ENCODE assay signal across 21 mouse cellular contexts in the genomic region with DNA sequence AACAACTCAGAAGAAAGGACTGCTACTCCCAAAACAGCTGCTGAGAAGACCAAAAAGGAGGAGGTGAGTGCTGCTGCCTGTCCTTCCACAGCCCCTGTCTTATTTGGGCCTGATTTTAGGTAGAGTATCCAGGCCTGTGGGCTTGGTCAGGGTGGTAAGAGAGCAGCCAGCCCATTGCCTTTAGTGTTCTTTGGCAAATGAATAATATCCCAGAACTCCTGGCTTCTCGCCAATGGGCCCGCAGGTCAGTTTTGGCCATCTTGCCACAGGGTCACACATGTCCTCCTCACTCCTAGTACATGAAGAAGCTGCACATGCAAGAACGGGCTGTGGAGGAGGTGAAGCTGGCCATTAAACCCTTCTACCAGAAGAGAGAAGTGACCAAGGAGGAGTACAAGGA. TPM values are rescaled to one million over a fixed set of nuclear protein-coding genes. Genes with fewer than 3 reads are reported as not detected.
"Had no signal": no experiment of that assay in that cellular context is flagged by ENCODE, and none has a peak within 500 bp of the region (broad histone marks: within the 10 kb centered on the region; RNA-seq: fewer than 3 reads in every experiment).

No protein-coding gene starts in this region.

- H3K4me3 ChIP-seq: midbrain, embryonic 10.5 days; midbrain, embryonic 12.5 days; myocyte; neural tube, embryonic 13.5 days; neural tube, embryonic 15.5 days had no signal

- H3K27me3 ChIP-seq: neural tube, embryonic 13.5 days; neural tube, embryonic 15.5 days had no signal

- DNase-seq: lung, embryonic 14.5 days; lung, postnatal 10 days; lung, postnatal 4 days; midbrain, embryonic 14.5 days; retina, postnatal 1 day; right cerebral cortex, adult 18-20 months; right cerebral cortex, postnatal 25 days; right cerebral cortex, postnatal 4 days; spleen, adult 18-20 months; thymus, adult 18-20 months; thymus, postnatal 14 days; thymus, postnatal 36 days had no signal

- H3K27ac ChIP-seq: midbrain, embryonic 10.5 days; midbrain, embryonic 12.5 days; neural tube, embryonic 13.5 days; neural tube, embryonic 15.5 days had no signal

RNA-seq across cellular contexts. Expression of gene Cdhr5, which starts 15.1 kb away (rescaled TPM):
- total RNA-seq: megakaryocyte, adult 5-6 weeks; megakaryocyte-erythroid progenitor cell, adult 5-6 weeks had no signal
- polyA plus RNA-seq: lung, embryonic 14.5 days; midbrain, embryonic 10.5 days; midbrain, embryonic 12.5 days; midbrain, embryonic 14.5 days; midbrain, embryonic 16.5 days; neural tube, embryonic 11.5 days; neural tube, embryonic 13.5 days; neural tube, embryonic 15.5 days had no signal

RNA-seq across cellular contexts. Expression of gene Sct, which starts 17.5 kb away (rescaled TPM):
- total RNA-seq: megakaryocyte, adult 5-6 weeks; megakaryocyte-erythroid progenitor cell, adult 5-6 weeks had no signal

RNA-seq across cellular contexts. Expression of gene Drd4, which starts 30.3 kb away (rescaled TPM):
- total RNA-seq: megakaryocyte, adult 5-6 weeks; megakaryocyte-erythroid progenitor cell, adult 5-6 weeks had no signal
- polyA plus RNA-seq: myocyte had no signal
